Mouse (Mus musculus) lung, postnatal 0 days (tissue): Measurements from ENCODE around the gene Plxnc1.

Source experiments
- CTCF ChIP-seq: IDR thresholded peaks from 2 replicates; pipeline ENCODE4 v1.5.1; 2016; ENCODE audit warnings: antibody characterized with exemption, mild to moderate bottlenecking
- EP300 ChIP-seq: IDR thresholded peaks from 2 replicates; pipeline ENCODE4 v1.6.1; 2016; ENCODE audit warnings: antibody characterized with exemption, mild to moderate bottlenecking, control low read depth

DNA sequence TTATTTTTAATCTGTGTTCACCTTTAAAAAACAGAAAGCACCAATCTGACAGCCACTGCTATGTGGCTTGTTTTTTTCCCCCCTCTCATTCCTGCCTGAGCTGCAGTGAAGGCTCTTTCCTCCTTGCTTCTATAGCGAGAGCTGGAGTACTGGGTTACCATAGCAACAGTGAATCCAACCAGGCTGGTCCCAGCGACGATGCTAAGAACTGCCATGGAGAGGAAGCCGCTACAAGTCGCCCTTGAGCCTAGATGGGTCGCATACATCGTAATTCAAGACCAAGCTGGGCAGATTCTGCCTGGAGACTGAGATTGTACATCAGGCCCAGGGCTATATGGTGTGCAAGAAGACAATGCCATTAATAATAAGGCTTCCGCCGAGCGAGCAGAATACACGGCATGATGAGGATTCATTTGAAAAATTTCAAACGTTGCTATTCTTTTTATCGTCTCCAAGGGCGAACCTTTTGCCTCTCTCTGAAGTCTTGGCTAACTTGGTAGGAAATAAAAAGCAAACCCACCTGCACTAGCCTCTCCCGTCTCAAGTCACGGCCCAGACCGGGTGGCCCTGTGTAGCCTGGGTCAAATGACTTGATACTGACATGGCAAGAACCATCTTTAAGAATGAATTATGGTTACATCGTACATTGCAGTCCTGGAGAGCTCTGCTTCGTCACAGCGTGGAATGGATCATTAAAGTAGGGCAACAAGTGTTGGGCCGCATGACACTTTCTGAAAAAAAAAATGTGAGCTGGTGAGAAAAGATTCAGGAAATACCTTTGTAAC is 38.8 kb downstream of the Plxnc1 start:
- no peak for TF ChIP-seq EP300
- TF ChIP-seq CTCF, result no peak
